Mouse (Mus musculus) intestine, embryonic 14.5 days (tissue): Measurements from ENCODE around the gene Caml. TPM values are rescaled to one million over a fixed set of nuclear protein-coding genes. Genes with fewer than 3 reads are reported as not detected.
"Not testable (repeated sequence)": the region's sequence is repeated elsewhere in the genome, so short reads cannot be mapped to it uniquely, and the experiment has no call there.

Experiments
- ATAC-seq: fragments of 200-750 bp; cut with Nextera tagmentation; replicated peaks from 2 replicates; pipeline ENCODE4 v1.8.0; 2017; ENCODE audit warnings: low read depth, moderate number of reproducible peaks, moderate TSS enrichment, moderate library complexity; ENCODE audit not compliant: low FRiP score, low TSS enrichment
- DNase-seq: peaks from one replicate; pipeline ENCODE4 v3.0.0-alpha.2; 2018; ENCODE audit warnings: low spot score
- H3K27ac ChIP-seq: fragments of 300-500 bp; sonication (generic); 2 replicates; pipeline ENCODE4 v1.5.1; 2014; ENCODE audit warnings: low read depth, mild to moderate bottlenecking, control low read depth
- H3K27me3 ChIP-seq: fragments of 300-500 bp; sonication (generic); replicated peaks from 2 replicates; pipeline ENCODE4 v1.6.1; 2014; ENCODE audit warnings: low read length, control low read depth; ENCODE audit not compliant: control insufficient read depth, insufficient read depth
- H3K36me3 ChIP-seq: fragments of 300-500 bp; sonication (generic); 2 replicates; pipeline ENCODE4 v1.6.1; 2014; ENCODE audit warnings: low read length, control low read depth; ENCODE audit not compliant: control insufficient read depth, insufficient read depth
- H3K4me1 ChIP-seq: fragments of 300-500 bp; sonication (generic); replicated peaks from 2 replicates; pipeline ENCODE4 v1.6.1; 2014; ENCODE audit warnings: low read length, control low read depth, mixed read lengths; ENCODE audit not compliant: control insufficient read depth, insufficient read depth
- H3K4me2 ChIP-seq: fragments of 300-500 bp; sonication (generic); 2 replicates; pipeline ENCODE4 v1.6.1; 2014; ENCODE audit warnings: low read length
- H3K4me3 ChIP-seq: fragments of 300-500 bp; sonication (generic); 2 replicates; pipeline ENCODE4 v1.5.1; 2014; ENCODE audit warnings: low read depth, low read length, control low read depth, mixed read lengths
- H3K9ac ChIP-seq: fragments of 300-500 bp; sonication (generic); 2 replicates; pipeline ENCODE4 v1.6.1; 2014; ENCODE audit warnings: mild to moderate bottlenecking, low read length
- H3K9me3 ChIP-seq: fragments of 300-500 bp; sonication (generic); 2 replicates; pipeline ENCODE4 v1.6.1; 2016; ENCODE audit warnings: low read length, control low read depth; ENCODE audit not compliant: control insufficient read depth
- WGBS: fragments of 180-500 bp; shearing (Covaris S2); extraction: QIAGEN DNeasy Blood & Tissue Kit; methylation state at CpG from one replicate; pipeline ENCODE4 v1.1.7; 2014; 5-methylcytosine and 5-hydroxymethylcytosine counted together
- polyA plus RNA-seq: library from polyadenylated mRNA; unstranded; fragments of >200 nt; fragmentation: Nextera tagmentation; extraction: Ambion mirVana; gene quantifications from 2 replicates; pipeline ENCODE4 v1.2.1, GENCODE M21; 2014

Caml gene
- polyA plus RNA-seq, 1 experiment from 2014 or later, result 43.3 TPM

- ATAC-seq (no peak), DNase-seq (no peak)
- Histone ChIP-seq H3K27ac (no peak overlapping the region), H3K4me3 (no peak overlapping the region), H3K9ac (no peak overlapping the region), H3K27me3 (no peaks in the 10 kb centered on the region), H3K36me3 (peaks cover 50% of the 10 kb centered on the region), H3K9me3 (no peaks in the 10 kb centered on the region), H3K4me2 (no peak overlapping the region; the same call in 1 of the 2 replicates), H3K4me1 (peaks cover 10% of the 10 kb centered on the region)
- WGBS, result 89% methylated on average over 14 of the region's 14 CpGs
These were observed 13.6 kb downstream of the Caml start for GRCm38 (mm10) chr13:55636185-55636983.

- H3K27ac ChIP-seq, H3K4me2 ChIP-seq, H3K4me3 ChIP-seq, ATAC-seq, H3K27me3 ChIP-seq, H3K4me1 ChIP-seq, H3K9ac ChIP-seq, H3K9me3 ChIP-seq: not testable (repeated sequence)
- peaks cover 57% of the 10 kb centered on the region for H3K36me3 ChIP-seq
- DNase-seq, result peak; percentile 97
- WGBS, result 51% methylated on average over 8 of the region's 8 CpGs
These were observed 17.7 kb downstream of the Caml start for GRCm38 (mm10) chr13:55640480-55640879.

GRCm38 (mm10) chr13:55644525-55644924 is 21.7 kb downstream of the Caml start:
- no peaks in the 10 kb centered on the region for H3K9me3 ChIP-seq
- H3K4me3 ChIP-seq, result no peak overlapping the region
- no peaks in the 10 kb centered on the region for H3K27me3 ChIP-seq
- DNase-seq (no peak), ATAC-seq (no peak)
- no peak overlapping the region for H3K4me2 ChIP-seq
- no peak overlapping the region for H3K9ac ChIP-seq
- WGBS, result 88% methylated on average over 2 of the region's 2 CpGs
- H3K4me1 ChIP-seq, result no peaks in the 10 kb centered on the region
- peaks cover 81% of the 10 kb centered on the region for H3K36me3 ChIP-seq
- no peak overlapping the region for H3K27ac ChIP-seq

GRCm38 (mm10) chr13:55650098-55650497 is 27.3 kb downstream of the Caml start:
- H3K9me3 ChIP-seq, result no peaks in the 10 kb centered on the region
- no peak overlapping the region for H3K4me3 ChIP-seq
- no peak overlapping the region for H3K9ac ChIP-seq
- ATAC-seq, result no peak
- no peak overlapping the region for H3K27ac ChIP-seq
- DNase-seq, result no peak
- H3K36me3 ChIP-seq, result peaks cover 100% of the 10 kb centered on the region
- H3K4me1 ChIP-seq, result no peaks in the 10 kb centered on the region
- no peaks in the 10 kb centered on the region for H3K27me3 ChIP-seq
- 90% methylated on average over 12 of the region's 12 CpGs for WGBS
- no peak overlapping the region for H3K4me2 ChIP-seq

- ATAC-seq (no peak), DNase-seq (no peak)
- no peak overlapping the region for H3K9ac ChIP-seq
- no peak overlapping the region for H3K4me2 ChIP-seq
- no peaks in the 10 kb centered on the region for H3K9me3 ChIP-seq
- H3K36me3 ChIP-seq, result peaks cover 100% of the 10 kb centered on the region
- H3K27ac ChIP-seq, result no peak overlapping the region
- no peaks in the 10 kb centered on the region for H3K27me3 ChIP-seq
- no peak overlapping the region for H3K4me3 ChIP-seq
- H3K4me1 ChIP-seq, result no peaks in the 10 kb centered on the region
- 91% methylated on average over 6 of the region's 6 CpGs for WGBS
These were observed 28.2 kb downstream of the Caml start for GRCm38 (mm10) chr13:55650980-55651379.

GRCm38 (mm10) chr13:55668550-55668949 is 45.7 kb downstream of the Caml start:
- Histone ChIP-seq H3K27ac (no peak overlapping the region), H3K9ac (no peak overlapping the region), H3K27me3 (no peaks in the 10 kb centered on the region), H3K36me3 (peaks cover 93% of the 10 kb centered on the region), H3K4me2 (no peak overlapping the region), H3K4me3 (no peak overlapping the region), H3K9me3 (peaks cover 5% of the 10 kb centered on the region), H3K4me1 (no peaks in the 10 kb centered on the region)
- whole genome bisulfite sequencing, result 78% methylated on average over 6 of the region's 6 CpGs
- ATAC-seq (no peak), DNase-seq (no peak)

GRCm38 (mm10) chr13:55672711-55673110 is 49.9 kb downstream of the Caml start:
- no peaks in the 10 kb centered on the region for H3K4me1 ChIP-seq
- DNase-seq, result no peak
- H3K4me3 ChIP-seq, result no peak overlapping the region
- H3K9ac ChIP-seq, result no peak overlapping the region
- H3K27ac ChIP-seq, result no peak overlapping the region
- peaks cover 86% of the 10 kb centered on the region for H3K36me3 ChIP-seq
- no peak overlapping the region for H3K4me2 ChIP-seq
- WGBS, result 90% methylated on average over 6 of the region's 6 CpGs
- H3K27me3 ChIP-seq, result no peaks in the 10 kb centered on the region
- no peak for ATAC-seq
- H3K9me3 ChIP-seq, result peaks cover 5% of the 10 kb centered on the region

- peaks cover 86% of the 10 kb centered on the region for H3K36me3 ChIP-seq
- no peak overlapping the region for H3K4me2 ChIP-seq
- WGBS, result 57% methylated on average over 8 of the region's 8 CpGs
- H3K27me3 ChIP-seq, result no peaks in the 10 kb centered on the region
- DNase-seq, result no peak
- ATAC-seq, result no peak
- H3K4me1 ChIP-seq, result no peaks in the 10 kb centered on the region
- no peak overlapping the region for H3K4me3 ChIP-seq
- no peaks in the 10 kb centered on the region for H3K9me3 ChIP-seq
- no peak overlapping the region for H3K9ac ChIP-seq
- H3K27ac ChIP-seq, result no peak overlapping the region
These were observed 54.6 kb downstream of the Caml start for GRCm38 (mm10) chr13:55677364-55677763.
